Mouse (Mus musculus) hindbrain, embryonic 12.5 days (tissue): Measurements from ENCODE around the gene Rapgef2. TPM values are rescaled to one million over a fixed set of nuclear protein-coding genes. Genes with fewer than 3 reads are reported as not detected.

Source experiments
- ATAC-seq: fragments of 200-750 bp; cut with Nextera tagmentation; 2 replicates; pipeline ENCODE4 v1.8.0; 2017; ENCODE audit warnings: moderate TSS enrichment; ENCODE audit not compliant: low FRiP score
- H3K27ac ChIP-seq: fragments of 300-500 bp; sonication (generic); 2 replicates; pipeline ENCODE4 v1.5.1; 2016; ENCODE audit warnings: mild to moderate bottlenecking
- H3K27me3 ChIP-seq: fragments of 300-500 bp; sonication (generic); 2 replicates; pipeline ENCODE4 v1.6.1; 2016; ENCODE audit warnings: mild to moderate bottlenecking
- H3K36me3 ChIP-seq: fragments of 300-500 bp; sonication (generic); 2 replicates; pipeline ENCODE4 v1.6.1; 2016; ENCODE audit warnings: mild to moderate bottlenecking
- H3K4me1 ChIP-seq: fragments of 300-500 bp; sonication (generic); 2 replicates; pipeline ENCODE4 v1.6.1; 2016
- H3K4me2 ChIP-seq: fragments of 300-500 bp; sonication (generic); replicated peaks from 2 replicates; pipeline ENCODE4 v1.6.1; 2016; ENCODE audit warnings: mild to moderate bottlenecking
- H3K4me3 ChIP-seq: fragments of 300-500 bp; sonication (generic); 2 replicates; pipeline ENCODE4 v1.5.1; 2016; ENCODE audit warnings: mild to moderate bottlenecking
- H3K9ac ChIP-seq: fragments of 300-500 bp; sonication (generic); 2 replicates; pipeline ENCODE4 v1.6.1; 2016; ENCODE audit warnings: mild to moderate bottlenecking, moderate library complexity
- H3K9me3 ChIP-seq: fragments of 300-500 bp; sonication (generic); replicated peaks from 2 replicates; pipeline ENCODE4 v1.6.1; 2016; ENCODE audit warnings: mild to moderate bottlenecking
- WGBS: fragments of 180-500 bp; shearing (Covaris S2); methylation state at CpG from one replicate; pipeline ENCODE4 v1.1.7; 2016; 5-methylcytosine and 5-hydroxymethylcytosine counted together
- polyA plus RNA-seq: library from polyadenylated mRNA; unstranded; fragments of >200 nt; fragmentation: Nextera tagmentation; extraction: Ambion mirVana; gene quantifications from 2 replicates; pipeline ENCODE4 v1.2.1, GENCODE M21; 2016

Gene Rapgef2
- polyA plus RNA-seq, 1 experiment from 2014 or later: 12.1 TPM

- no peaks in the 10 kb centered on the region for H3K27me3 ChIP-seq
- H3K9me3 ChIP-seq: no peaks in the 10 kb centered on the region
- no peak for ATAC-seq
- no peak overlapping the region for H3K4me2 ChIP-seq
- no peaks in the 10 kb centered on the region for H3K36me3 ChIP-seq
- WGBS: 78% methylated on average over 9 of the region's 9 CpGs
- H3K4me1 ChIP-seq: 0 out of 2 replicates have a peak, but pooled peaks cover 2% of the 10 kb centered on the region
- H3K4me3 ChIP-seq: no peak overlapping the region
- H3K9ac ChIP-seq: no peak overlapping the region
- H3K27ac ChIP-seq: peak overlapping the region; percentile 3; the same call in 1 of the 2 replicates
Measured at GRCm38 (mm10) chr3:79191981-79192380, 94.3 kb downstream of the Rapgef2 start.

GRCm38 (mm10) chr3:79191471-79191870 is 94.8 kb downstream of the Rapgef2 start:
- 83% methylated on average over 11 of the region's 11 CpGs for WGBS
- Histone ChIP-seq H3K27me3 (no peaks in the 10 kb centered on the region), H3K9me3 (no peaks in the 10 kb centered on the region), H3K9ac (no peak overlapping the region), H3K4me3 (no peak overlapping the region), H3K4me1 (0 out of 2 replicates have a peak, but pooled peaks cover 2% of the 10 kb centered on the region), H3K36me3 (no peaks in the 10 kb centered on the region), H3K27ac (no peak overlapping the region), H3K4me2 (no peak overlapping the region)
- ATAC-seq: no peak

- Histone ChIP-seq H3K4me3 (no peak overlapping the region), H3K9me3 (no peaks in the 10 kb centered on the region), H3K36me3 (no peaks in the 10 kb centered on the region), H3K4me2 (no peak overlapping the region), H3K27me3 (no peaks in the 10 kb centered on the region), H3K4me1 (0 out of 2 replicates have a peak, but pooled peaks cover 2% of the 10 kb centered on the region), H3K9ac (no peak overlapping the region), H3K27ac (no peak overlapping the region)
- 87% methylated on average over 3 of the region's 3 CpGs for WGBS
- no peak for ATAC-seq
Measured at GRCm38 (mm10) chr3:79190377-79190776, 95.9 kb downstream of the Rapgef2 start.

GRCm38 (mm10) chr3:79187912-79188311 is 98.4 kb downstream of the Rapgef2 start:
- H3K9ac ChIP-seq: no peak overlapping the region
- H3K4me1 ChIP-seq: 0 out of 2 replicates have a peak, but pooled peaks cover 2% of the 10 kb centered on the region
- no peaks in the 10 kb centered on the region for H3K27me3 ChIP-seq
- no peaks in the 10 kb centered on the region for H3K9me3 ChIP-seq
- H3K27ac ChIP-seq: no peak overlapping the region
- 82% methylated on average over 1 of the region's 1 CpGs for WGBS
- ATAC-seq: no peak
- no peak overlapping the region for H3K4me2 ChIP-seq
- H3K4me3 ChIP-seq: no peak overlapping the region
- H3K36me3 ChIP-seq: no peaks in the 10 kb centered on the region

GRCm38 (mm10) chr3:79182290-79182689 is 104.0 kb downstream of the Rapgef2 start:
- Histone ChIP-seq H3K9ac (no peak overlapping the region), H3K4me1 (peaks cover 28% of the 10 kb centered on the region), H3K27ac (no peak overlapping the region), H3K36me3 (no peaks in the 10 kb centered on the region), H3K4me3 (no peak overlapping the region), H3K27me3 (no peaks in the 10 kb centered on the region), H3K9me3 (no peaks in the 10 kb centered on the region), H3K4me2 (no peak overlapping the region)
- ATAC-seq: no peak
- 85% methylated on average over 3 of the region's 3 CpGs for WGBS

- Histone ChIP-seq H3K4me1 (peaks cover 32% of the 10 kb centered on the region), H3K4me3 (no peak overlapping the region), H3K9ac (no peak overlapping the region), H3K4me2 (no peak overlapping the region), H3K9me3 (no peaks in the 10 kb centered on the region), H3K27me3 (no peaks in the 10 kb centered on the region), H3K27ac (no peak overlapping the region), H3K36me3 (no peaks in the 10 kb centered on the region)
- ATAC-seq: 0 out of 2 replicates have a peak, but pooled peaks have one; percentile 13
- WGBS: 70% methylated on average over 24 of the region's 24 CpGs
Measured at GRCm38 (mm10) chr3:79181248-79181991, 104.9 kb downstream of the Rapgef2 start.

- Histone ChIP-seq H3K9ac (no peak overlapping the region), H3K4me1 (peaks cover 32% of the 10 kb centered on the region), H3K4me2 (no peak overlapping the region), H3K4me3 (no peak overlapping the region), H3K27ac (no peak overlapping the region), H3K36me3 (no peaks in the 10 kb centered on the region), H3K9me3 (no peaks in the 10 kb centered on the region), H3K27me3 (no peaks in the 10 kb centered on the region)
- 58% methylated on average over 8 of the region's 8 CpGs for WGBS
- ATAC-seq: no peak
Measured at GRCm38 (mm10) chr3:79180086-79180485, 106.2 kb downstream of the Rapgef2 start.

- Histone ChIP-seq H3K27ac (no peak overlapping the region), H3K36me3 (no peaks in the 10 kb centered on the region), H3K4me3 (no peak overlapping the region), H3K9ac (no peak overlapping the region), H3K27me3 (no peaks in the 10 kb centered on the region), H3K4me2 (no peak overlapping the region), H3K9me3 (no peaks in the 10 kb centered on the region), H3K4me1 (peaks cover 32% of the 10 kb centered on the region)
- no peak for ATAC-seq
- 93% methylated on average over 2 of the region's 2 CpGs for WGBS
Measured at GRCm38 (mm10) chr3:79179499-79180053, 106.7 kb downstream of the Rapgef2 start.

GRCm38 (mm10) chr3:79178708-79179107 is 107.6 kb downstream of the Rapgef2 start:
- Histone ChIP-seq H3K27ac (no peak overlapping the region), H3K27me3 (no peaks in the 10 kb centered on the region), H3K4me1 (peaks cover 32% of the 10 kb centered on the region), H3K4me3 (no peak overlapping the region), H3K9ac (no peak overlapping the region), H3K9me3 (no peaks in the 10 kb centered on the region), H3K36me3 (no peaks in the 10 kb centered on the region), H3K4me2 (no peak overlapping the region)
- ATAC-seq: no peak
- 55% methylated on average over 3 of the region's 3 CpGs for WGBS

GRCm38 (mm10) chr3:79178070-79178469 is 108.2 kb downstream of the Rapgef2 start:
- no peaks in the 10 kb centered on the region for H3K27me3 ChIP-seq
- no peak overlapping the region for H3K4me3 ChIP-seq
- no peak overlapping the region for H3K9ac ChIP-seq
- ATAC-seq: no peak
- no peak overlapping the region for H3K4me2 ChIP-seq
- no peaks in the 10 kb centered on the region for H3K9me3 ChIP-seq
- H3K27ac ChIP-seq: no peak overlapping the region
- no peaks in the 10 kb centered on the region for H3K36me3 ChIP-seq
- peaks cover 32% of the 10 kb centered on the region for H3K4me1 ChIP-seq
- WGBS: 68% methylated on average over 6 of the region's 6 CpGs

GRCm38 (mm10) chr3:79177136-79177870 is 109.0 kb downstream of the Rapgef2 start:
- Histone ChIP-seq H3K4me2 (no peak overlapping the region), H3K4me3 (no peak overlapping the region), H3K36me3 (no peaks in the 10 kb centered on the region), H3K9ac (no peak overlapping the region), H3K27me3 (no peaks in the 10 kb centered on the region), H3K27ac (no peak overlapping the region), H3K4me1 (peaks cover 32% of the 10 kb centered on the region), H3K9me3 (no peaks in the 10 kb centered on the region)
- 89% methylated on average over 8 of the region's 8 CpGs for WGBS
- no peak for ATAC-seq

- H3K9ac ChIP-seq: no peak overlapping the region
- H3K4me1 ChIP-seq: peaks cover 12% of the 10 kb centered on the region
- no peak overlapping the region for H3K27ac ChIP-seq
- ATAC-seq: no peak
- H3K36me3 ChIP-seq: no peaks in the 10 kb centered on the region
- H3K9me3 ChIP-seq: no peaks in the 10 kb centered on the region
- H3K27me3 ChIP-seq: no peaks in the 10 kb centered on the region
- WGBS: 94% methylated on average over 6 of the region's 6 CpGs
- H3K4me3 ChIP-seq: no peak overlapping the region
- no peak overlapping the region for H3K4me2 ChIP-seq
Measured at GRCm38 (mm10) chr3:79174168-79174567, 112.1 kb downstream of the Rapgef2 start.
